Mouse (Mus musculus) E14TG2a.4 (cell line): Measurements from ENCODE around the gene Pced1a.

ENCODE experiments used
- CTCF ChIP-seq: conservative IDR thresholded peaks from 2 replicates; pipeline ENCODE4 v1.5.1; 2014; ENCODE audit warnings: low read length
- NANOG ChIP-seq: IDR thresholded peaks from 2 replicates; pipeline ENCODE4 v1.6.1; 2014; ENCODE audit warnings: borderline replicate concordance, low read length, mixed read lengths

DNA sequence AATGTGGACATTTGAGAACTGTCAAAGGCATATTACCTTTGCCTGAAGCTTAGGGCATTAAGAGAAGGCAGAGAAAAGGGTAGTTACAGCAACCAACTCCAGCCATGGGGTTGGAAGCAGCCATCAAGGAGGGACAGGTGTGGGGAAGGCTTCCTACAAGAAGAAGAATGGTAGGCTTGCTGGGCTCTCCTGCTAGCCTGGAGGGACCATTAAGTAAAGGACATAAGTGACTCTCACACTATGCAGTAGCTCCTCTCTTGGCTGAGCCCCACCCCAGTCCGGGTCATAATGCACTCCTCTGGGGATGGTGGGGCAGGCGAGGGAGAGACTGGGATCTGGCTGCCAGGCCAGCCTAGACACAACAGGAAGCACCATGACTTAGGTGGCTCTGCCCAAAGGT is 18.3 kb downstream of the Pced1a start, which contains the start of gene Tmem239:
- no peak for TF ChIP-seq CTCF
- no peak for TF ChIP-seq NANOG
